Mouse (Mus musculus) CD8-positive naive resting alpha-beta T cell, adult 57 days (primary cell): ENCODE measurements around the gene Gkn2. TPM values are rescaled to one million over a fixed set of nuclear protein-coding genes. Genes with fewer than 3 reads are reported as not detected.

ENCODE experiments used
- total RNA-seq: library from RNA; stranded (reverse); gene quantifications from one replicate; pipeline ENCODE4 v1.2.4, GENCODE M21; 2023

Gkn2 gene
- not detected for total RNA-seq

GRCm38 (mm10) chr6:87373057-87373456 is at the start of gene Gkn2:
Gene Gkn2, plus strand, starts transcription at chr6:87373357.

GRCm38 (mm10) chr6:87335091-87335934 is 37.8 kb upstream of the Gkn2 start, which contains the start of gene Antxr1:
Gene Antxr1, minus strand, starts transcription at chr6:87335821.

GRCm38 (mm10) chr6:87350829-87351228 is 22.3 kb upstream of the Gkn2 start, which contains the start of gene Gkn1:
Gene Gkn1, minus strand, starts transcription at chr6:87350942.

GRCm38 (mm10) chr6:87388877-87389276 is 15.7 kb downstream of the Gkn2 start, which contains the start of gene Gkn3:
Gene Gkn3, minus strand, starts transcription at chr6:87388935.

GRCm38 (mm10) chr6:87428487-87429044 is 55.4 kb downstream of the Gkn2 start, which contains the start of gene Bmp10:
Gene Bmp10, plus strand, starts transcription at chr6:87428994.

Other genes starting within 250 kb of the Gkn2 start
- not detected for gene Antxr1, start 37.5 kb upstream of the Gkn2 start, total RNA-seq
- gene Gkn1, start 22.4 kb upstream of the Gkn2 start, total RNA-seq = not detected
- not detected for gene Gkn3, start 15.6 kb downstream of the Gkn2 start, total RNA-seq
- not detected for gene Bmp10, start 55.6 kb downstream of the Gkn2 start, total RNA-seq
- 78.8 TPM for gene Arhgap25, start 159.9 kb downstream of the Gkn2 start, total RNA-seq
- gene Prokr1, start 217.4 kb downstream of the Gkn2 start, total RNA-seq = 0.24 TPM